Mouse (Mus musculus) megakaryocyte, embryonic 14.5 days (primary cell): ENCODE measurements at regions not wholly inside any gene's neighbourhood (a gene's known extent, or its start where the extent isn't known, plus 50 kb on each side); places are given as distances from the start of the nearest gene placed in this dataset.

Source experiments
- H3K27me3 ChIP-seq: replicated peaks from 2 replicates; pipeline ENCODE3; 2012; ENCODE audit warnings: inconsistent platforms
- H3K36me3 ChIP-seq: replicated peaks from 2 replicates; pipeline ENCODE3; 2012; ENCODE audit warnings: low read length, inconsistent platforms, mixed read lengths
- H3K4me1 ChIP-seq: 2 replicates; pipeline ENCODE4 v1.6.1; 2012; ENCODE audit warnings: inconsistent platforms
- H3K4me3 ChIP-seq: replicated peaks from 2 replicates; pipeline ENCODE3; 2012; ENCODE audit warnings: moderate library complexity, mild to moderate bottlenecking, inconsistent platforms
- H3K9me3 ChIP-seq: 2 replicates; pipeline ENCODE4 v1.6.1; 2012; ENCODE audit warnings: inconsistent platforms
- FLI1 ChIP-seq: IDR thresholded peaks from 2 replicates; pipeline ENCODE4 v1.6.1; 2012; ENCODE audit warnings: low read length, inconsistent platforms, mixed read lengths
- GATA1 ChIP-seq: IDR thresholded peaks from 3 replicates; pipeline ENCODE4 v1.6.1; 2012; ENCODE audit warnings: mixed read lengths, low read length, inconsistent platforms, borderline replicate concordance

DNA sequence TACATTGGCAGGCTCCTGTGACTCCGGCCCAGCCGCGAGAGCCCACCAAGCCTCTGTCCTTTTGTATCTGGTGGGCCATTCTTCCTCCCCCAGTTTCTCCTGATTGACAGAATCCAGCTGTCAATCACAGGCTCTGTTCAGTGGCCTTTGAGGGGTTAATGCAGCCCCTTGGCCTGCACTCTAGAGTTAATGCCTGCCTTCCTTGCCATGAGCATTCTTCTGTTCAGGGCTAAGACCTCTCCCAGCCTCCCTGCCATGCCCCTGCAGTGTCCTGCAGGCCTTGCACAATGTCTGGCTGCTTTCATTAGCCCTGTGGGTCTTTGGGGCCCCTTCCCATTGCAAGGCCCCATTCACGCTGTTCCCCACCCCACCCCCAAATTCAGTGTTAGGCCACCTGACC lies 160.9 kb upstream of the Atp6ap2 start:
- no peaks in the 10 kb centered on the region for H3K4me1 ChIP-seq
- peaks cover 10% of the 10 kb centered on the region for H3K9me3 ChIP-seq
- peaks cover 33% of the 10 kb centered on the region for H3K27me3 ChIP-seq
- H3K4me3 ChIP-seq = no peak overlapping the region
- H3K36me3 ChIP-seq = no peaks in the 10 kb centered on the region
- TF ChIP-seq GATA1 (no peak), FLI1 (no peak)

DNA sequence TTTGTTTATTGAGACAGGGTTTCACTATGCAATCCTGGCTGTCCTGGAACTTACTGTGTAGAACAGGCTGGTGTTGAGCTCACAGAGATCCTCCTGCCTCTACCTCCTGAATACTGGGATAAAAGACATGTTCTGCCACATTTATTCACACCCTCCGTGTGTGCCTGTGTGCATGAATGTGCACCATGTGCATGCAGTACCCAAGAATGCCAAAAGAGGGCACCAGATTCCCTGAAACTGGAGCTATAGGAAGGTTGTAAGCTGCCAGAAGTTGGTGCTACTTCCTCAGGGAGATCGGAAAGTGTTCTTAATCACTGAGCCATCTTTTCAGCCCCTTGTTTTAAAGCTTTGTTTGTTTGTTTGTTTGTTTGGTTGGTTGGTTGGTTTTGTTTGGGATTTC lies 155.3 kb upstream of the Atp6ap2 start:
- Histone ChIP-seq H3K36me3 (no peaks in the 10 kb centered on the region), H3K4me3 (no peak overlapping the region), H3K4me1 (no peaks in the 10 kb centered on the region), H3K27me3 (peaks cover 27% of the 10 kb centered on the region), H3K9me3 (peaks cover 22% of the 10 kb centered on the region)
- TF ChIP-seq FLI1 = no peak
- no peak for TF ChIP-seq GATA1

DNA sequence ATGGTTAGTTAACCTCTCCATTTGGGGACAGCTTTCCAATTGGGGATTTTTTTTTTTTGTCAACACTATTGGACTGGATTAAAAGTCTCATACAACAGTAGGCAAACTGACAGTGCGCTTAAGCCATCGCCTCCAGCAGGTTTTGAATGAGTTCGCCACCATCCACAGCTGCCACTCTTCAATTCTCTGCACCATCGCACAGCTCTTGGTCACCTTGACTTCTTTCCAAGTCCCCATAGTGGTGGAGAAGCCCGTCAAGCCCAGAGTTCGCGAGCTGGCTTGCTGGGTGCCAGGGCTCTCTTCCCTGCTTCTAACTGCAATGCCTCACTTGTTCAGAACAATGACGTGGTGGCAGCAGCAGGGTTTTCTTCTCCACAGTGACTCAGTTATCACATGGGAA lies 151.9 kb upstream of the Atp6ap2 start:
- H3K4me3 ChIP-seq = no peak overlapping the region
- H3K27me3 ChIP-seq = peaks cover 33% of the 10 kb centered on the region
- H3K9me3 ChIP-seq = peaks cover 16% of the 10 kb centered on the region
- H3K4me1 ChIP-seq = no peaks in the 10 kb centered on the region
- H3K36me3 ChIP-seq = no peaks in the 10 kb centered on the region
- TF ChIP-seq GATA1 = no peak
- no peak for TF ChIP-seq FLI1

DNA sequence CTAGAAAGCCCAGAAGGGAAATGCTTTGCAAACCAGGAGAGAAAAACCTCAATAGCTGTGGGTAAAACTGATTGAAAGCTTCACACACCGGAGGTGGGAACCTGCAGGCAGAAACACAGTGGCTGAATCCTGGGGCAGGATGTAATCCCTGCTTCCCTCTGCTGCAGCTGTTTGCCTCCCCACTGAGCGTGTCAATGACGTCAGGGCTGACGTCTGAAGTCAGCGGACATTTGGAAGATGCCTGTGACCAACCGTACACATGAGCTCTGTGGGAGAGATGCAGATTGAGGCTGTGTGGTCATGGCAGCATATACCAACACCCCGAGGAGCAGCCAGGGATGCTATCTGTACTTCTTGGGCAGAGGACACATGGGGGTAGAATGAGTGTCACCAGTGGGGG lies 151.5 kb upstream of the Atp6ap2 start:
- H3K9me3 ChIP-seq = peaks cover 14% of the 10 kb centered on the region
- H3K27me3 ChIP-seq = peaks cover 33% of the 10 kb centered on the region
- no peak overlapping the region for H3K4me3 ChIP-seq
- TF ChIP-seq FLI1 (no peak), GATA1 (no peak)
- H3K4me1 ChIP-seq = no peaks in the 10 kb centered on the region
- H3K36me3 ChIP-seq = no peaks in the 10 kb centered on the region

DNA sequence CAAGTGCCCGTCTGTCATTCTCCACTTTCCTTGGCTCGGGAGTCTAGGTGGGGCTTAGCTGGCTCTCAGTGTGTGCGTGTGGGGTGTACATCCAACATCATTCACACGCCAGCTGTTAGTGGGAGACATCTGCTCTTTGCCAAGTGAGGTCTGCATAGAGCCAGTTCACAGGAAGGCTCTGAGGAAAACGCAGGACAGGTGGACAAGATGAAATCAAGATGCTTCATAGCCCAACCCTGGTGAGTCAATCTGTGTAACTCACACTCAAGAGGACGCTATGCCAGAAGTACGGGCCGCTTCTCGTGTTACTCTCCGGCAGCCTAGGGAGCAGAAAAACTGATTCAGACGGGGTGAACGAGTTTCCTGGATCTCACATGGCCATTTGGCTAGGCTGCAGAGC lies 148.2 kb upstream of the Atp6ap2 start:
- no peak for TF ChIP-seq GATA1
- TF ChIP-seq FLI1 = no peak
- Histone ChIP-seq H3K36me3 (no peaks in the 10 kb centered on the region), H3K9me3 (no peaks in the 10 kb centered on the region), H3K4me3 (no peak overlapping the region), H3K27me3 (peaks cover 43% of the 10 kb centered on the region), H3K4me1 (no peaks in the 10 kb centered on the region)

DNA sequence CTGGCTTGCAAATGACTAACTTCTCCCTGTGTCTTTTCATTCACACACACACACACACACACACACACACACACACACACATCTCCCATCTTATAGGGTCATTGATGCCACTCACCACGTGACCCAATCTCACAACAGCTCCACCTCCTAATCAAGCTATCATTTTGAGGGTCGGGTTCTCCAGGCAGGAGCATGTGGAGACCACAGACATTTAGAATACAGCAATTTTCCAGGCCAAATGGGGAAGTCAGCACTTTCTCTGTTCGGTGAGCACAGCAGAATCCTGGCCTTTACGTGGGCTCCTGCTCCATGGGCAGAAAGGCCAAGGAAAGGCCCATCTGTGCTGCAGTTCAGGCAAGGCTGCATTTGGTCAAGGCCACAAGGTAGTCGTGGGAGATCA lies 143.8 kb upstream of the Atp6ap2 start:
- no peak for TF ChIP-seq GATA1
- no peak for TF ChIP-seq FLI1

DNA sequence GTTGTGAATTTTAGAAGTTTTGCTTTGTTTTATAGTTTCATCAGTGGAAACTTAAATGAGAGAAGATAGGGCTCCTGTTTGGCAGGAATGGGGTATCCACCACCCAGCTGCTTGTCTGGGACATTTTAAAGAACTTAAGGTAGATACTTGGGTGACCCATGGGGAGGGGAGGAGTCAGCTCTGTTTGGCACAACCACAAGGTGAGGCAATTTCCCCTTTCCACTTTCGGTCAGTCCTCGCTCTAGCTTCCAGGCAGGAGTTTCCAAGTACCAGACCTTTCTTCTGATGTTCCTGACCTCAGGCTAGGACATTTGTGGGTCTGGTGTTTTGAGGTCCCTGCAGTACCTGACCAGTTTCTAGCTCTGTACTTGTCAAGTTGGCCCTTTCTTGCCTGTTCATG lies 142.5 kb upstream of the Atp6ap2 start:
- Histone ChIP-seq H3K27me3 (peaks cover 24% of the 10 kb centered on the region), H3K9me3 (no peaks in the 10 kb centered on the region), H3K4me1 (no peaks in the 10 kb centered on the region), H3K4me3 (no peak overlapping the region), H3K36me3 (no peaks in the 10 kb centered on the region)
- TF ChIP-seq GATA1 (no peak), FLI1 (no peak)

More for the DNA sequence above, 143.8 kb upstream of the Atp6ap2 start:
- Histone ChIP-seq H3K27me3 (peaks cover 33% of the 10 kb centered on the region), H3K4me1 (no peaks in the 10 kb centered on the region), H3K9me3 (no peaks in the 10 kb centered on the region), H3K4me3 (no peak overlapping the region), H3K36me3 (no peaks in the 10 kb centered on the region)

DNA sequence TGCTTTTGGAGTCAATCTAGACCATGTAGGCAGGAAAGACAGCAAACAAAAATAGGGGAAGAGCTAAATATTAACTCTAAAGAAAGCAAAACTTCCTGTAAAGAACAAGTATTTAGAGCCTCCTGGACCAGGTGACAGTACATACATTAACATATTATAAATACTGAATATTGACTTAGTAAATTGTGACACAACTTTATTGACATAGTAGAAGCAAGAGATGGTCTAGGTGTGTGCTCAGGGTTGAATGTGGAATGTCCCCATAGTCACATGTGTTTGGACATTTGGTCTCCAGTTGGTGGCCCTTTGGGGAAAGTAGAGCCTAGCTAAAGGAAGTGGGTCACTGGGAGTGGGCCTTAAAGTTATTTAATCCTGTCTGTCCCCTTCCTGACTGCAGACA lies 139.6 kb upstream of the Atp6ap2 start:
- TF ChIP-seq GATA1 (no peak), FLI1 (no peak)
- Histone ChIP-seq H3K9me3 (0 out of 2 replicates have a peak, but pooled peaks cover 5% of the 10 kb centered on the region), H3K4me1 (no peaks in the 10 kb centered on the region), H3K4me3 (no peak overlapping the region), H3K27me3 (peaks cover 21% of the 10 kb centered on the region), H3K36me3 (no peaks in the 10 kb centered on the region)

DNA sequence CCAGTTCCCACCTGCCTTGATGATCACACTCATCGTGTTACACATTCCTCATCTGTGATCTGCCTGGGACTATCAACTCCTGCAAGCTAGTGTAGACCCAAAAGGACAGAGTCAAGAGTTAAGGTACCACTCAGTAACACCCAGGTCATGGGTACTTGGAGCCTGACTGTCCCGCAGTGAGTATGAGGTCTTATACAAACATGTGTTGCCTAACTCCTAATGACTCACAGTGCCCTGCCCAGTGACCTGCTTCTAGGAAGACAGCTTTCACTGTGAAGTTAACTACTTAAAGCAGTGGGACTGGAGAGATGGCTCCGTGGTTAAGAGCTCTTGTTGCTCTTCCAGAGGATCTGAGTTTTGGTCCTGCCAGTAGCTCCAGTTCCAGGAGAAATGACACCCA lies 137.9 kb upstream of the Atp6ap2 start:
- Histone ChIP-seq H3K27me3 (peaks cover 17% of the 10 kb centered on the region), H3K9me3 (0 out of 2 replicates have a peak, but pooled peaks cover 5% of the 10 kb centered on the region), H3K36me3 (no peaks in the 10 kb centered on the region), H3K4me3 (no peak overlapping the region), H3K4me1 (no peaks in the 10 kb centered on the region)
- no peak for TF ChIP-seq GATA1
- TF ChIP-seq FLI1 = no peak

DNA sequence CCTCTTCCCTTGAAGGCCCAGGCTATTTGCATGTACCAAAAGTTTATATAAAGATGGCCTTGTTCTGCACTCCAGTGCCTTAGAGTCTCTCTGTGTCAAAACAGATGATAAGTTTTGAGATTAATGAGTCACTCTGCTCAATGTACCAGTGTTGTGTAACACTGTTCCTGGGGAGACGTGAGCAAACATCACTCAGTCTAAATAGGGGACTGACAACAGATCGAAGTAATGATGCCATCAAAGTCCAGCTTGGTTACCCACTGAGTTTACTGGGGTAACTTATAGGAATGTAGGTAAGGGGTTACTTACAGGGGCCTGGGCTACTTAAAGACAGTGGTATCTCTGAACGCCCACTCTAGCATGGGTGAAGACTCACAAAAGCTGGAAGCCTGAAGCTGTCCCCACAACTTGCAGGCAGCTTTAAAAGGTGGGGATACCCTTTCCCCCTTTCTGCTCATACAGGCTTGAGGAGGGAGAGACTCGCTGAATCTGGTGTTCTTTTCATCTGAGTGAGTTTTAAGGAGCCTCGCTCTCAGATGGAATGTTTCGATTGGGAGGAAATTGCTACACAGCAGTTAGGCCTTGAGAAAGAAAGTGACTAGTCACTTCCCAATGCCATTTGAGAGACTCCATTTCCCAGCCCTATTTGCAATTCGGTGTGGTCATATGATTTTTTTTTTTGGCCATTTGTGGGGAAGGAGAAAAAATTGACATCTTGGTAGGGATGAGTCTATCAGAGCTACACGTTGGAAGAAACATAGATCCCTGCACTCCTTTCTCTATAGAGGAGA lies 134.4 kb upstream of the Atp6ap2 start:
- Histone ChIP-seq H3K9me3 (peaks cover 15% of the 10 kb centered on the region), H3K4me1 (no peaks in the 10 kb centered on the region), H3K36me3 (no peaks in the 10 kb centered on the region), H3K27me3 (peaks cover 9% of the 10 kb centered on the region), H3K4me3 (no peak overlapping the region)
- TF ChIP-seq GATA1 (no peak), FLI1 (no peak)
